ENCODE assay signal across 8 mouse cellular contexts in the genomic region with DNA sequence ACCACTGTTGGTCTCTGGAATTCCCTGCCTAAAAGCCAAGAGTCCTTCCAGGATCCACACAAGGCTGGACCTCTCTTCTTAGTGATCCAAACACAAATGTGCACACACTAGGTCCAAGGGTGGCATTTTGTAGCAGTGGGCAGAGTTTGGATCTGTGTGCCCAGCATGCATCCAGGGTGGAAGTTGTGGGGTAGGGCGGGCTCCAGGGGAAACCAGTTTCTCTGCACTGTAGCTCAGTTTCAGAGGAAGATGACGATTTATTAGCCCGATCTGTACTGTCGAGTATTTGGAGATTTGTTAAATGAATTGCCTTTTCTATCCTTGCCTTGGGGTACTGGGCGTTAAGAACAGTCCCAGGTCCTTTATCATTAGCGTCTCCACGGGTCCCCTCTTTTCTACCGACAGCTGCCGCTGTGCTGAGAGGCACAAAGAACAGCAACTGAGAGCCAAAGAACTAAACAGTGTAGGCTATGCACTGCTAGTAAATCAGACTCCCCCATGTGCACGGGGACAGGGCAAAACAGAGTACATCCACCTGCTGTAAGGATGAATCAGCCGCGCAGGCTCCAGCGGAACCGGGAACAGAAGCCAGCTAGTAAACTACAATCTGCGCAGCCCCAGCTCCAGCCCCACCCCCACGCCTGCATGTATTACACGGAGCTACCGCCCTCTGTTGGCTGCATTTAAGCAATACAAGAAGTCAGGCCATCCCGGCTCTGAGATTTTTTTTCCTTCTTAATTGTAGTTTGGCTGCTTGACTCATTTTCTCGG. TPM values are rescaled to one million over a fixed set of nuclear protein-coding genes. Genes with fewer than 3 reads are reported as not detected.
DNase-seq lines count a peak whose midpoint lies in the region; ATAC-seq and TF ChIP-seq lines count a peak whose summit lies in the region.

No protein-coding gene starts in this region.

- ATAC-seq in forebrain, postnatal 0 days: peak; percentile 92
- ATAC-seq in lung, embryonic 14.5 days (ENCODE audit: insufficient read depth): peak; percentile 81; the same call in 1 of the 2 replicates

- no peak overlapping the region for H3K27ac ChIP-seq in MEL (ENCODE audit: control insufficient read depth, low read depth, low read length)
- 0 out of 2 replicates have a peak overlapping the region, but pooled peaks have one; percentile 45 for H3K27ac ChIP-seq in cerebellum, adult 2 months (ENCODE audit: insufficient read depth, low read length)
- peak overlapping the region; percentile 69 for H3K27ac ChIP-seq in forebrain, postnatal 0 days (ENCODE audit: low read depth, low read length)
- H3K27ac ChIP-seq in lung, embryonic 14.5 days (ENCODE audit: low read depth): no peak overlapping the region
- peak overlapping the region; percentile 71; the same call in 1 of the 2 replicates for H3K27ac ChIP-seq in olfactory bulb, adult 2 months (ENCODE audit: insufficient read depth, low read depth, low read length)

- peak; percentile 66 to 88 (median 87) for TF ChIP-seq CTCF in MEL (IDR thresholded peaks at IDR 0.05 in 2 of 3, conservative IDR thresholded peaks at IDR 0.05 in 1 of 3; ENCODE audit: control insufficient read depth in 1 of 3, insufficient read depth in 1 of 3, low read depth in 2 of 3, low read length in 3 of 3, poor library complexity in 1 of 3, severe bottlenecking in 1 of 3)
- peak; percentile 92 for TF ChIP-seq CTCF in cerebellum, adult 2 months (IDR thresholded peaks at IDR 0.05; ENCODE audit: borderline replicate concordance, insufficient read depth, low read depth, low read length)
- peak; percentile 90 for TF ChIP-seq CTCF in forebrain, postnatal 0 days (IDR thresholded peaks at IDR 0.05; ENCODE audit: low read depth)
- TF ChIP-seq CTCF in lung, embryonic 14.5 days (IDR thresholded peaks at IDR 0.05; ENCODE audit: low read depth): peak; percentile 92
- TF ChIP-seq CTCF in olfactory bulb, adult 2 months (IDR thresholded peaks at IDR 0.05; ENCODE audit: insufficient read depth, low read depth, low read length): peak; percentile 75

- H3K79me2 ChIP-seq in MEL (ENCODE audit: control insufficient read depth, insufficient read depth, low read length, poor library complexity): no peaks in the 10 kb centered on the region

- no peak for TF ChIP-seq POLR2A in MEL (IDR thresholded peaks at IDR 0.05; ENCODE audit: control insufficient read depth in 1 of 2, insufficient read depth in 1 of 2, low read depth in 1 of 2, low read length in 2 of 2, poor library complexity in 1 of 2)
- TF ChIP-seq POLR2A in cerebellum, adult 2 months (IDR thresholded peaks at IDR 0.05; ENCODE audit: borderline replicate concordance, insufficient read depth, low read length): no peak
- no peak for TF ChIP-seq POLR2A in olfactory bulb, adult 2 months (IDR thresholded peaks at IDR 0.05; ENCODE audit: insufficient read depth, low read depth, low read length)

- WGBS in cerebellum, adult 2 months: 7% methylated on average over 20 of the region's 20 CpGs
- WGBS in forebrain, postnatal 0 days: 5% methylated on average over 20 of the region's 20 CpGs
- 11% methylated on average over 20 of the region's 20 CpGs for WGBS in lung, embryonic 14.5 days
- 5% methylated on average over 20 of the region's 20 CpGs for WGBS in olfactory bulb, adult 2 months

- H3K4me2 ChIP-seq in forebrain, postnatal 0 days (ENCODE audit: low read depth): peak overlapping the region; percentile 37
- H3K4me2 ChIP-seq in lung, embryonic 14.5 days: peak overlapping the region; percentile 64

- DNase-seq in MEL (ENCODE audit: low read depth, low spot score): peak; percentile 74
- DNase-seq in cerebellum, adult 2 months: peak; percentile 93
- peak; percentile 96 for DNase-seq in forebrain, postnatal 0 days
- peak; percentile 94 for DNase-seq in heart, postnatal 4 days
- peak; percentile 90 to 95 for DNase-seq in layer of hippocampus, adult 8-10 months (ENCODE audit: low spot score in 2 of 2)
- peak; percentile 93 for DNase-seq in lung, embryonic 14.5 days
- DNase-seq in thymus, postnatal 0 days (ENCODE audit: low spot score): peak; percentile 79

- peak; percentile 72 for TF ChIP-seq RAD21 in MEL (IDR thresholded peaks at IDR 0.05; ENCODE audit: low read depth, low read length)

- no peaks in the 10 kb centered on the region for H3K9me3 ChIP-seq in MEL (replicated peaks; ENCODE audit: insufficient read depth, low read length)
- H3K9me3 ChIP-seq in forebrain, postnatal 0 days (ENCODE audit: low read length): no peaks in the 10 kb centered on the region
- H3K9me3 ChIP-seq in lung, embryonic 14.5 days (ENCODE audit: low read depth, low read length): no peaks in the 10 kb centered on the region

- H3K36me3 ChIP-seq in MEL (ENCODE audit: control insufficient read depth in 1 of 2, insufficient read depth in 2 of 2, low read length in 2 of 2): no peaks in the 10 kb centered on the region
- H3K36me3 ChIP-seq in forebrain, postnatal 0 days (ENCODE audit: insufficient read depth): peaks cover 23% of the 10 kb centered on the region
- H3K36me3 ChIP-seq in lung, embryonic 14.5 days (ENCODE audit: insufficient read depth): no peaks in the 10 kb centered on the region

- no peaks in the 10 kb centered on the region for H3K4me1 ChIP-seq in MEL (ENCODE audit: control insufficient read depth in 1 of 2, insufficient read depth in 2 of 2, low read length in 2 of 2)
- no peaks in the 10 kb centered on the region for H3K4me1 ChIP-seq in cerebellum, adult 2 months (ENCODE audit: control insufficient read depth, insufficient read depth, low read length)
- H3K4me1 ChIP-seq in forebrain, postnatal 0 days (ENCODE audit: insufficient read depth): peaks cover 14% of the 10 kb centered on the region
- H3K4me1 ChIP-seq in lung, embryonic 14.5 days (ENCODE audit: insufficient read depth): 0 out of 2 replicates have a peak, but pooled peaks cover 8% of the 10 kb centered on the region
- H3K4me1 ChIP-seq in olfactory bulb, adult 2 months (ENCODE audit: control insufficient read depth, insufficient read depth, low read length): peaks cover 23% of the 10 kb centered on the region

- no peak overlapping the region for H3K4me3 ChIP-seq in MEL (ENCODE audit: control insufficient read depth in 1 of 2, insufficient read depth in 1 of 2, low read depth in 2 of 2, low read length in 2 of 2)
- H3K4me3 ChIP-seq in cerebellum, adult 2 months (replicated peaks; ENCODE audit: insufficient read depth, low read depth, low read length): peak overlapping the region; percentile 58
- H3K4me3 ChIP-seq in forebrain, postnatal 0 days (ENCODE audit: low read depth, low read length): peak overlapping the region; percentile 11; the same call in 1 of the 2 replicates
- H3K4me3 ChIP-seq in lung, embryonic 14.5 days (ENCODE audit: low read depth, low read length): peak overlapping the region; percentile 21
- peak overlapping the region; percentile 29; the same call in 1 of the 2 replicates for H3K4me3 ChIP-seq in olfactory bulb, adult 2 months (ENCODE audit: insufficient read depth, low read depth, low read length)

- no peak for TF ChIP-seq EP300 in MEL (IDR thresholded peaks at IDR 0.05; ENCODE audit: low read depth in 1 of 2, low read length in 2 of 2)

- H3K27me3 ChIP-seq in MEL (ENCODE audit: control insufficient read depth in 1 of 2, insufficient read depth in 2 of 2, low read length in 2 of 2): peaks cover 22 to 24% of the 10 kb centered on the region in 2 experiments
- no peaks in the 10 kb centered on the region for H3K27me3 ChIP-seq in cerebellum, adult 2 months (ENCODE audit: control insufficient read depth, insufficient read depth, low read length)
- no peaks in the 10 kb centered on the region for H3K27me3 ChIP-seq in forebrain, postnatal 0 days (ENCODE audit: insufficient read depth, low read length)
- peaks cover 7% of the 10 kb centered on the region; the same call in 1 of the 2 replicates for H3K27me3 ChIP-seq in lung, embryonic 14.5 days (ENCODE audit: insufficient read depth, low read length)

- no peak overlapping the region for H3K9ac ChIP-seq in MEL (ENCODE audit: control insufficient read depth, low read depth, low read length, poor library complexity, severe bottlenecking)
- peak overlapping the region; percentile 29; the same call in 1 of the 2 replicates for H3K9ac ChIP-seq in forebrain, postnatal 0 days
- H3K9ac ChIP-seq in lung, embryonic 14.5 days: no peak overlapping the region; the same call in 1 of the 2 replicates

TF ChIP-seq in MEL, 35 proteins besides CTCF, POLR2A, EP300 and RAD21 (continues in another document):
- TF ChIP-seq CHD2 (IDR thresholded peaks at IDR 0.05; ENCODE audit: low read length): peak; percentile 71
- TF ChIP-seq SMC3 (IDR thresholded peaks at IDR 0.05; ENCODE audit: low read depth, low read length): peak; percentile 88
- no peak for TF ChIP-seq GABPA (IDR thresholded peaks at IDR 0.05; ENCODE audit: low read depth, low read length)
- TF ChIP-seq UBTF (IDR thresholded peaks at IDR 0.05; ENCODE audit: borderline replicate concordance, insufficient read depth, low read depth, low read length): no peak
- no peak for TF ChIP-seq SIN3A (IDR thresholded peaks at IDR 0.05; ENCODE audit: low read length)
- no peak for TF ChIP-seq MAFK (IDR thresholded peaks at IDR 0.05; ENCODE audit: borderline replicate concordance, low read depth, low read length)
- TF ChIP-seq RCOR1 (IDR thresholded peaks at IDR 0.05; ENCODE audit: low read depth, low read length): no peak
- TF ChIP-seq GATA1 (IDR thresholded peaks at IDR 0.05; ENCODE audit: low read depth, low read length): no peak
- no peak for TF ChIP-seq MEF2A (IDR thresholded peaks at IDR 0.05; ENCODE audit: extremely low read depth, insufficient replicate concordance, low read depth, low read length, poor library complexity, severe bottlenecking)
- TF ChIP-seq ETS1 (IDR thresholded peaks at IDR 0.05; ENCODE audit: low read depth, low read length): no peak
- TF ChIP-seq HCFC1 (IDR thresholded peaks at IDR 0.05; ENCODE audit: low read depth, low read length): no peak
- no peak for TF ChIP-seq POLR2AphosphoS2 (IDR thresholded peaks at IDR 0.05; ENCODE audit: low read length)
- no peak for TF ChIP-seq CHD1 (IDR thresholded peaks at IDR 0.05; ENCODE audit: low read depth, low read length)

RNA-seq across cellular contexts. Expression of a gene that starts 39.7 kb away (rescaled TPM):
- 0.04 TPM in 1 of 2 replicates, not detected in the other for total RNA-seq in MEL (2012; rRNA removed)
- under 1 TPM in 1 of 2 experiments, not detected in 1; 0.81 TPM for polyA plus RNA-seq in MEL (2012; ENCODE audit: insufficient read depth in 1 of 2, insufficient read length in 2 of 2, low read depth in 1 of 2, low replicate concordance in 2 of 2, missing spikeins in 1 of 2)
- polyA plus RNA-seq in cerebellum, adult 2 months (2012; rRNA removed): 276 and 288 TPM in 2 replicates
- total RNA-seq in forebrain, postnatal 0 days (2014; rRNA removed): 48.2 and 55.0 TPM in 2 replicates
- 113 and 141 TPM in 2 replicates for polyA plus RNA-seq in forebrain, postnatal 0 days (2015; fragmentation: Nextera tagmentation; extraction: Ambion mirVana)
- 10 to 100 TPM; 16.2 to 18.9 TPM for total RNA-seq in heart, postnatal 4 days (2021)
- total RNA-seq in layer of hippocampus, adult 8-10 months (2022): 100 to 1,000 TPM; 225 to 231 (median 227) TPM
- 17.9 and 18.2 TPM in 2 replicates for polyA plus RNA-seq in lung, embryonic 14.5 days (2014; fragmentation: Nextera tagmentation; extraction: Ambion mirVana)
- polyA plus RNA-seq in olfactory bulb, adult 2 months (2012; ENCODE audit: insufficient read depth, insufficient read length, low replicate concordance, missing spikeins): not detected in 2 replicates
- 3.4 and 3.8 TPM in 2 replicates for polyA plus RNA-seq in thymus, postnatal 0 days (2015; fragmentation: Nextera tagmentation; extraction: Ambion mirVana)

Comparison
In these comparisons a context has a peak if more than half of its experiments do, and no peak if none do; other contexts are left out.
1. H3K27ac ChIP-seq: peak in cerebellum, adult 2 months (single experiment), forebrain, postnatal 0 days (single experiment) and olfactory bulb, adult 2 months (single experiment); none in MEL (single experiment) and lung, embryonic 14.5 days (single experiment).
2. H3K4me3 ChIP-seq: peak in cerebellum, adult 2 months (single experiment), forebrain, postnatal 0 days (single experiment), lung, embryonic 14.5 days (single experiment) and olfactory bulb, adult 2 months (single experiment); none in MEL (0 of 2).
3. Peak in every context shown above with its lines, with median percentiles within 50 percentile points of each other: DNase-seq and CTCF ChIP-seq.